Mouse (Mus musculus): ENCODE data around the gene Fbxo31. TPM values are rescaled to one million over a fixed set of nuclear protein-coding genes. Genes with fewer than 3 reads are reported as not detected.

Gene Fbxo31
- total and polyA plus RNA-seq, 2 experiments from 2014 or later, result 38.2 to 58.3 TPM

DNA sequence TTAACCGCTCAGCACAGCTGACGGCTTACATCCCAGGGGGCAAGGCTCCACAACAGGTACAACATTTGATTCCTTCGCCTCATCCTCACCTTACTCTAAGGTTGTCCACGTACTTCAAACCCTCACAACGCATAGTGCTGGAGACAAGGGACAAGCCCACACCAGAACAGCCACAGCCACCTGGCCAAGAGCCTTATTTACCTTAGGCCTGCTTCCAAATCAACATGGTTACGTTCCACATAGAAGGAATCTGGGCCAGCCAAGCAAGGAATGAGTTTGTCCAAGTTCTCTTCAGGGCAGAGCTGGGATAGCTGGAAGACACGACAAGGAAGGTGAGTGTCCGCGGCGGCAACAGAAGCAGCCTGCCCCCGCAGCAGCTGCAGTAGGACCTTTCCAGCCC, 31.3 kb upstream of the Fbxo31 start:
- peaks cover 46% of the 10 kb centered on the region for H3K36me3 ChIP-seq (ENCODE audit: insufficient read depth)
- DNase-seq, result no peak

DNA sequence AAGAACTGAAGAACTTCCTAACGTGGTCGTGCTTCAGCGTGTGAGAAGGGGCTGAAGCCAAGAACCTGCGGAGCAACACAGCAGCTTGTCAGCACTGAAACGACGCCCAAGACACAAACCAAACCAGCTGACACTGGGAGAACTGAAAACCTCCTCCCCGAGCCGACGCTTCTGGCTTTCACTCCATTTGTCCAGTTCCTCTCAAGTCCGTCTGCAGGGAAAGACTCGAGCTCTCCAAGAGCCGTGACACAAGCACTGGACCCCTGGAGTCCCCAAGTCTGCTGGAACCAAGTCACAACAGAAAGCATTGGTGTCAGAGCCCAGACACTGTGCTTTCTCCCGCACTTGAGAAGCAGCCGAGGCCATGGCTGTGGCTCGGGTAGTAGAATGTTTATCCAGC, 30.6 kb upstream of the Fbxo31 start:
- Histone ChIP-seq H3K4me1 (ENCODE audit: insufficient read depth) (no peaks in the 10 kb centered on the region), H3K4me3 (ENCODE audit: low read depth, low read length) (no peak overlapping the region), H3K27me3 (ENCODE audit: insufficient read depth, low read length) (no peaks in the 10 kb centered on the region), H3K9ac (no peak overlapping the region), H3K36me3 (ENCODE audit: insufficient read depth) (peaks cover 53% of the 10 kb centered on the region), H3K4me2 (ENCODE audit: low read depth) (no peak overlapping the region), H3K9me3 (ENCODE audit: low read length) (no peaks in the 10 kb centered on the region), H3K27ac (ENCODE audit: low read depth, low read length) (no peak overlapping the region)
- ATAC-seq, result no peak
- 86% methylated on average over 15 of the region's 15 CpGs for WGBS
- no peak for DNase-seq
- TF ChIP-seq CTCF (IDR thresholded peaks at IDR 0.05; ENCODE audit: low read depth), result no peak

More for the DNA sequence above, 31.3 kb upstream of the Fbxo31 start:
- Histone ChIP-seq H3K4me3 (ENCODE audit: low read depth, low read length) (no peak overlapping the region), H3K27me3 (ENCODE audit: insufficient read depth, low read length) (no peaks in the 10 kb centered on the region), H3K4me1 (ENCODE audit: insufficient read depth) (no peaks in the 10 kb centered on the region), H3K27ac (ENCODE audit: low read depth, low read length) (no peak overlapping the region), H3K9ac (no peak overlapping the region), H3K4me2 (ENCODE audit: low read depth) (no peak overlapping the region), H3K9me3 (ENCODE audit: low read length) (no peaks in the 10 kb centered on the region)
- no peak for ATAC-seq
- no peak for TF ChIP-seq CTCF (IDR thresholded peaks at IDR 0.05; ENCODE audit: low read depth)
- WGBS, result 91% methylated on average over 11 of the region's 11 CpGs

DNA sequence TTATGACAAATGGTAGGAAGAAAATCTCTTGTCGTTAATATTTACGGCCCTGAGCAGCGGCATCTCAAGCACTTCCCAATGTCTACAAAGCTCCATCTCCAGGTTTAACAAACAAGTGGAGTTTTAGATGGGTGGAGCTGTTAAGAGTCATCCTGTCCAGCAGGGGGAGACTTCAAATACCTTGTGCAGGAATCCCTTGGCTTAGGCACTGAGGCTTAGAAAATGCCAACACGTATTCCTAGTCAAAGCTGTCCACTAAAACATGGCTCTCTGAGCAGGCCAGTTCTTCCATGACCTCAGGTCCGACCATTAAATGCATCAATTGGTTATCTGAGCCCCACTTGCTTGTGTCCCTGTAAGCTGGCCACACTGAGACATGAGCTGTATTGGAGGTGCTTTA, 29.1 kb upstream of the Fbxo31 start:
- 92% methylated on average over 5 of the region's 5 CpGs for WGBS
- H3K36me3 ChIP-seq (ENCODE audit: insufficient read depth), result peaks cover 65% of the 10 kb centered on the region

DNA sequence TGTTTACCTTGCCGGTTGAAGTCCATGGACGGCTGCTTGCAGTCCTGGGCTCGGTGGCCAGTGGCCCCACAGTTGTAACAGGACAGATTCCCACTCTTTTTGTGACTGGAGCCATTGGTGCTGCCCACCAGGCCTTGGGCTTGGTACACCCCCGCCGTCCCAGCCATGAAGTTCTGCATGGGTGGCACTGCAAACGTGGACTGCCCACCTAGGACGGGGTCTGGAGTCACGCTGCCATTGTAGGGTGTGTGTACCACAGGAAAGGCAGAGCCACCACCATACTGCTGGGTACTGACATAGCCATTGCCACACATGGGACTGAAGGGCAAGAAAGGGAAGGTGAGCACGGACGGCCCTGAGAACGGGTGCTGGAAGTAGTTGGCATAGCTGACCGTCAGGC, 25.2 kb upstream of the Fbxo31 start:
- Histone ChIP-seq H3K4me1 (ENCODE audit: insufficient read depth) (no peaks in the 10 kb centered on the region), H3K36me3 (ENCODE audit: insufficient read depth) (peaks cover 85% of the 10 kb centered on the region), H3K9me3 (ENCODE audit: low read length) (no peaks in the 10 kb centered on the region), H3K27ac (ENCODE audit: low read depth, low read length) (no peak overlapping the region), H3K9ac (no peak overlapping the region), H3K4me2 (ENCODE audit: low read depth) (no peak overlapping the region), H3K4me3 (ENCODE audit: low read depth, low read length) (no peak overlapping the region), H3K27me3 (ENCODE audit: insufficient read depth, low read length) (no peaks in the 10 kb centered on the region)
- no peak for DNase-seq
- WGBS, result 98% methylated on average over 12 of the region's 12 CpGs
- no peak for TF ChIP-seq CTCF (IDR thresholded peaks at IDR 0.05; ENCODE audit: low read depth)
- ATAC-seq, result no peak

More for the DNA sequence above, 29.1 kb upstream of the Fbxo31 start:
- H3K4me3 ChIP-seq (ENCODE audit: low read depth, low read length), result no peak overlapping the region
- peak; percentile 61 for TF ChIP-seq CTCF (IDR thresholded peaks at IDR 0.05; ENCODE audit: low read depth)
- H3K4me1 ChIP-seq (ENCODE audit: insufficient read depth), result no peaks in the 10 kb centered on the region
- H3K4me2 ChIP-seq (ENCODE audit: low read depth), result no peak overlapping the region
- ATAC-seq (no peak), DNase-seq (peak; percentile 13)
- H3K27me3 ChIP-seq (ENCODE audit: insufficient read depth, low read length), result no peaks in the 10 kb centered on the region
- H3K9me3 ChIP-seq (ENCODE audit: low read length), result no peaks in the 10 kb centered on the region
- no peak overlapping the region for H3K9ac ChIP-seq
- no peak overlapping the region for H3K27ac ChIP-seq (ENCODE audit: low read depth, low read length)

DNA sequence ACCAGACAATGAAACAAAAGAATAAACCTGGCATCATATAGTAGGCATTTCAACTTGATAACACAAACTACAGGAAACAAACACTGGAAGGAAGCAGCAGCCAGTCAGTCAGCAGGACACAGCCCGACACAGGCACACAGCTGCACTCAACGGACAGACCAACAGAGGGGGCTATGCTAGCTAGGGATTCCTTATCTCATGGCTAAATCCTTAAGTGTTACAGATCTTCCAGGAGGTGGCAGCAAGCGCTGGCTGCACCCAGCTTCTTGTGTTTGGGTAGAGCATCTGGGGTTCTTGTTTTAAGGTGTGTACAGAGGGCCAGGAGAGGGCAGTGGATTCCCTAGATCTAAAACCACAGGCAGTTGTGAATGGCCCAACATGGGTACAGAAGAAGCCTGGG, 24.3 kb upstream of the Fbxo31 start:
- Histone ChIP-seq H3K36me3 (ENCODE audit: insufficient read depth) (peaks cover 80% of the 10 kb centered on the region), H3K4me1 (ENCODE audit: insufficient read depth) (no peaks in the 10 kb centered on the region), H3K27me3 (ENCODE audit: insufficient read depth, low read length) (no peaks in the 10 kb centered on the region), H3K4me3 (ENCODE audit: low read depth, low read length) (no peak overlapping the region), H3K4me2 (ENCODE audit: low read depth) (no peak overlapping the region), H3K9ac (no peak overlapping the region), H3K9me3 (ENCODE audit: low read length) (no peaks in the 10 kb centered on the region), H3K27ac (ENCODE audit: low read depth, low read length) (no peak overlapping the region)
- ATAC-seq, result peak; percentile 73
- WGBS, result 18% methylated on average over 3 of the region's 3 CpGs
- peak; percentile 83 for DNase-seq
- TF ChIP-seq CTCF (IDR thresholded peaks at IDR 0.05; ENCODE audit: low read depth), result peak; percentile 87

DNA sequence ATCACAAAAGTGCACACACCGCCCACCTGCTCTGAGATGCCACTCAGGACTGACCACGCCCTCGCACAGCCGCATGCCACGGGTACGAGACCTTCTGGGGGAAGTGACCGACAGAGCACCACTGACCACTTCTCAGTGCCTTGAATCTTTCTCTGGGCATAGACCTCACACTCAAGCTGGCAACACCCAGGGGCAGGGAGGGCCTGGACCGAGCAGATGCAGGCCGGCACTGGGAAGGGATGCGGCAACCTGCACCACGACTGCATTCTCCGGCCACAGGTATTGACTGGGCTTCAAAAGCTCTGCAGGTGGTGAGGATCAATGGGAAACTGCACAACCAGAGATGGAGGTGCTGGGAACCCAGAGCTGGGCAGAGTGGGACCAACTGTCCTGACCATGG, 23.8 kb upstream of the Fbxo31 start:
- H3K9ac ChIP-seq, result no peak overlapping the region
- DNase-seq (no peak), ATAC-seq (no peak)
- H3K27ac ChIP-seq (ENCODE audit: low read depth, low read length), result no peak overlapping the region
- no peaks in the 10 kb centered on the region for H3K9me3 ChIP-seq (ENCODE audit: low read length)
- H3K4me2 ChIP-seq (ENCODE audit: low read depth), result no peak overlapping the region
- no peaks in the 10 kb centered on the region for H3K4me1 ChIP-seq (ENCODE audit: insufficient read depth)
- no peak for TF ChIP-seq CTCF (IDR thresholded peaks at IDR 0.05; ENCODE audit: low read depth)
- no peaks in the 10 kb centered on the region for H3K27me3 ChIP-seq (ENCODE audit: insufficient read depth, low read length)
- H3K36me3 ChIP-seq (ENCODE audit: insufficient read depth), result peaks cover 80% of the 10 kb centered on the region
- WGBS, result 92% methylated on average over 12 of the region's 12 CpGs
- H3K4me3 ChIP-seq (ENCODE audit: low read depth, low read length), result no peak overlapping the region

DNA sequence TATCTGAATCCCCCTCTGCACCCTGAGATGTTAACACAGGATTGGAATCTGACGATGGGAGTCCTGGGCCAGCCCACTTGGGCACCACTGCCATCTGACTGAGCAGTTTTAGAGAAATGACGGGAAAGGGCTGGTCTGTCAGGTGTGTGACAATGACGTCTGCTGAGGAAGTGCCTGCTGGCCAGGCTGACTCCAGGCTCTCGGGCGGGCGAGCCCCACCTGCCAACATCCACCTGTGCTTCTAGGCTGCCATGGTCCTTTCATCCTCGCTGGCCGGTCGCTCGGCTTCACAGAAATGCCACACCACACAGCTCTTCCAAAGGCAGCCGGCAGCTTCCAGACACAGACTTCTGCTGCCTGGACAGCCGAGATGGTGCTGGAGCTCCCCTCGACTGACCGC, 21.2 kb upstream of the Fbxo31 start:
- no peak for DNase-seq
- no peak overlapping the region for H3K27ac ChIP-seq (ENCODE audit: low read depth, low read length)
- no peak overlapping the region for H3K4me2 ChIP-seq (ENCODE audit: low read depth)
- no peaks in the 10 kb centered on the region for H3K9me3 ChIP-seq (ENCODE audit: low read length)
- H3K27me3 ChIP-seq (ENCODE audit: insufficient read depth, low read length), result no peaks in the 10 kb centered on the region
- H3K4me3 ChIP-seq (ENCODE audit: low read depth, low read length), result no peak overlapping the region
- no peak overlapping the region for H3K9ac ChIP-seq
- WGBS, result 86% methylated on average over 14 of the region's 14 CpGs
- TF ChIP-seq CTCF (IDR thresholded peaks at IDR 0.05; ENCODE audit: low read depth), result no peak
- H3K36me3 ChIP-seq (ENCODE audit: insufficient read depth), result peaks cover 79% of the 10 kb centered on the region
- H3K4me1 ChIP-seq (ENCODE audit: insufficient read depth), result no peaks in the 10 kb centered on the region
- ATAC-seq, result no peak

DNA sequence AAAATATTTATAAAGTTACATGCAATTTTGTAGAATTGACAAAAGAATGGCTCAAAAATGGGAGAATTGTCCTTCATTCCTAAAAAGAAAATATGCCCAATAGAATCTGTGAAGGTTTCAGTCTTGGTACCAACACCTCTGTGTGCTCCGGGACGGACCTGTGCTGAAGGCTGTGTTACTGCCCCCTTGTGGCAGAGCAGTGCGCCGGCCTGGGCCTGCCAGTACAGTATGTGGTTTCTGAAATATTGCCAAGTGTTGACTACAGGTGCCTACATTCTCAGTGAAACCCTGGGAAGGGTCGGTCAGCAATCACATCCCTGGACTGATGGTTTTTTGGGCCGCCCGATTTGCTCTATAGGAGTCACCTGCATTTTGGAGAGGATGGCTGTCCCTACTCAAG, 20.3 kb upstream of the Fbxo31 start:
- WGBS, result 32% methylated on average over 7 of the region's 7 CpGs
- H3K4me1 ChIP-seq (ENCODE audit: insufficient read depth), result no peaks in the 10 kb centered on the region
- ATAC-seq, result peak; percentile 78
- no peaks in the 10 kb centered on the region for H3K9me3 ChIP-seq (ENCODE audit: low read length)
- DNase-seq, result peak; percentile 83
- peak; percentile 89 for TF ChIP-seq CTCF (IDR thresholded peaks at IDR 0.05; ENCODE audit: low read depth)
- no peak overlapping the region for H3K27ac ChIP-seq (ENCODE audit: low read depth, low read length)
- no peaks in the 10 kb centered on the region for H3K27me3 ChIP-seq (ENCODE audit: insufficient read depth, low read length)
- H3K4me3 ChIP-seq (ENCODE audit: low read depth, low read length), result no peak overlapping the region
- peaks cover 78% of the 10 kb centered on the region for H3K36me3 ChIP-seq (ENCODE audit: insufficient read depth)
- no peak overlapping the region for H3K4me2 ChIP-seq (ENCODE audit: low read depth)
- no peak overlapping the region for H3K9ac ChIP-seq

All from forebrain, postnatal 0 days (tissue).